Mouse (Mus musculus) cortical plate, adult 2 months (tissue): Measurements from ENCODE around the gene Ddrgk1.

Experiments used
- CTCF ChIP-seq: fragments of 200-500 bp; IDR thresholded peaks from 2 replicates; pipeline ENCODE4 v1.5.1; 2011; ENCODE audit warnings: mild to moderate bottlenecking, control low read depth, low read length; ENCODE audit not compliant: insufficient read depth; ENCODE audit errors: extremely low read depth
- POLR2A ChIP-seq: fragments of 200-500 bp; IDR thresholded peaks from 2 replicates; pipeline ENCODE4 v1.6.1; 2011; ENCODE audit warnings: mild to moderate bottlenecking, low read length, control low read depth; ENCODE audit not compliant: insufficient read depth; ENCODE audit errors: extremely low read depth

- TF ChIP-seq CTCF (no peak), POLR2A (no peak)
These were observed 12.8 kb upstream of the Ddrgk1 start for GRCm38 (mm10) chr2:130677211-130677610.
